Comparison of ENCODE assay signal across 8 mouse cellular contexts in the genomic region with DNA sequence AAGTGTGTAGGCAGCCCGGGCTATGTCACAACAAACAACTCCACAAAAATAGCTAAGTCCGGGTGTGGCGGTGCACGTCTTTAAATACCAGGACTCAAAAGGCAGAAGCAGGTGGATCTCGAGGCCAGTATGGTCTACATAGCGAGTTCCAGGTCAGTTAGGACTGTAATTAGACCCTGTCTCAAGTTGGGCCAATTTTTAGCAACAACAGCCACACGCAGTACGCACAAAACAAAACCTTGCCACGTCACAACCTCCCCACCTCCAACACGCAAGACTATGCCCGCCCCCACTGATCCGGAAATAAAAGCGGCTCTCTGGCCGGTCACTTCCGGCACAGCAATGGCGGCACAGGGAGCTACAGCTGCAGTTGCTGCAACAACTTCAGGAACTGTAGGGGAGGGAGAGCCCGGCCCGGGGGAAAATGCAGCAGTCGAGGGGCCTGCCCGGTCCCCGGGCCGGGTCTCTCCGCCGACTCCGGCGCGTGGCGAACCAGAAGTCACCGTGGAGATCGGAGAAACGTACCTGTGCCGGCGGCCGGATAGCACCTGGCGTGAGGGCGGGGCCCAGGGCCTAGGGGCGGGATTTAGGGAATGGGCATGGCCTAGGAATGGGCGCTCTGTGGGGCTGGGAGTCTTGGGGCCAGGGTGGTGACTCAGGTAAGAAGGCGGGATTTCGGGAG. TPM values are rescaled to one million over a fixed set of nuclear protein-coding genes. Genes with fewer than 3 reads are reported as not detected.
DNase-seq lines count a peak whose midpoint lies in the region; ATAC-seq lines count a peak whose summit lies in the region.

Gene Kat8 (plus strand): TSS at position 327 of the 682 bp plus-strand sequence.

- DNase-seq in adrenal gland, adult (ENCODE audit: inconsistent age in 2 of 2, low spot score in 1 of 2): peak; percentile 89 to 98
- peak; percentile 94 for DNase-seq in embryo, embryonic 10 days (ENCODE audit: low spot score)
- peak; percentile 83 for DNase-seq in gastrocnemius, postnatal 10 days
- peak; percentile 97 for DNase-seq in induced T-regulatory cell, adult 2 months (ENCODE audit: low read depth)
- peak; percentile 76 to 86 for DNase-seq in left cerebral cortex, adult 8-10 months (ENCODE audit: low spot score in 2 of 2)
- DNase-seq in right cerebral cortex, adult 2 months (ENCODE audit: low spot score in 2 of 2): peak; percentile 85 to 90
- peak; percentile 47 for DNase-seq in urinary bladder, postnatal 10 days (ENCODE audit: low spot score)

- ATAC-seq in megakaryocyte, adult 5-6 weeks (ENCODE audit: poor library complexity, severe bottlenecking): peak; percentile 100

RNA-seq across cellular contexts. Expression of gene Kat8, which starts in this region (rescaled TPM):
- total RNA-seq in gastrocnemius, postnatal 10 days (2021): 10 to 100 TPM; 12.9 to 16.7 TPM
- total RNA-seq in left cerebral cortex, adult 8-10 months (2022): 10 to 100 TPM; 25.3 to 33.8 (median 27.6) TPM
- 20.1 and 24.6 TPM in 2 replicates for total RNA-seq in megakaryocyte, adult 5-6 weeks (2015)
- total RNA-seq in megakaryocyte, adult 5-6 weeks (2017): 22.7 and 23.6 TPM in 2 replicates

Comparison
In these comparisons a context has a peak if more than half of its experiments do, and no peak if none do; other contexts are left out.
1. Peak in every context shown above with its lines: DNase-seq and ATAC-seq.
2. DNase-seq: peak in every context shown above with its lines; median percentile 97 in induced T-regulatory cell, adult 2 months; 94 in embryo, embryonic 10 days; 94 in adrenal gland, adult; 88 in right cerebral cortex, adult 2 months; 83 in gastrocnemius, postnatal 10 days; 81 in left cerebral cortex, adult 8-10 months; 47 in urinary bladder, postnatal 10 days.